Mouse (Mus musculus) lung, postnatal 10 days (tissue): ENCODE data around the gene Foxd2.

Experiments
- DNase-seq: peaks from one replicate; pipeline ENCODE4 v3.0.0; 2021

Gene Foxd2

GRCm38 (mm10) chr4:114908829-114909601 is at the start of gene Foxd2:
Gene Foxd2 (minus strand): TSS chr4:114908873.
- peak; percentile 95 for DNase-seq

- DNase-seq, result no peak
Measured at GRCm38 (mm10) chr4:114958231-114958630, 49.6 kb upstream of the Foxd2 start.

- DNase-seq, result peak; percentile 14
Measured at GRCm38 (mm10) chr4:114957403-114957802, 48.7 kb upstream of the Foxd2 start.

- DNase-seq, result no peak
Measured at GRCm38 (mm10) chr4:114953172-114953571, 44.5 kb upstream of the Foxd2 start.

- no peak for DNase-seq
Measured at GRCm38 (mm10) chr4:114947852-114948481, 39.3 kb upstream of the Foxd2 start.

GRCm38 (mm10) chr4:114947395-114947794 is 38.7 kb upstream of the Foxd2 start:
- DNase-seq, result peak; percentile 86

GRCm38 (mm10) chr4:114946416-114946815 is 37.7 kb upstream of the Foxd2 start:
- no peak for DNase-seq

- no peak for DNase-seq
Measured at GRCm38 (mm10) chr4:114945021-114945420, 36.3 kb upstream of the Foxd2 start.

- no peak for DNase-seq
Measured at GRCm38 (mm10) chr4:114942583-114942982, 33.9 kb upstream of the Foxd2 start.

- DNase-seq, result no peak
Measured at GRCm38 (mm10) chr4:114942112-114942511, 33.4 kb upstream of the Foxd2 start.

GRCm38 (mm10) chr4:114941311-114941710 is 32.6 kb upstream of the Foxd2 start:
- no peak for DNase-seq

- no peak for DNase-seq
Measured at GRCm38 (mm10) chr4:114938248-114938647, 29.6 kb upstream of the Foxd2 start.

- DNase-seq, result no peak
Measured at GRCm38 (mm10) chr4:114937459-114938047, 28.9 kb upstream of the Foxd2 start.

- no peak for DNase-seq
Measured at GRCm38 (mm10) chr4:114934188-114934587, 25.5 kb upstream of the Foxd2 start.

- no peak for DNase-seq
Measured at GRCm38 (mm10) chr4:114932747-114933146, 24.1 kb upstream of the Foxd2 start.

GRCm38 (mm10) chr4:114929155-114929554 is 20.5 kb upstream of the Foxd2 start:
- no peak for DNase-seq

GRCm38 (mm10) chr4:114925917-114926312 is 17.2 kb upstream of the Foxd2 start, which contains the start of gene Foxe3:
Gene Foxe3 (minus strand): TSS chr4:114926013.
- DNase-seq, result no peak

GRCm38 (mm10) chr4:114924971-114925916 is 16.6 kb upstream of the Foxd2 start:
- DNase-seq, result peak; percentile 23

- DNase-seq, result peak; percentile 72
Measured at GRCm38 (mm10) chr4:114917091-114917490, 8.4 kb upstream of the Foxd2 start.

GRCm38 (mm10) chr4:114916056-114916455 is 7.4 kb upstream of the Foxd2 start:
- DNase-seq, result no peak

- peak; percentile 74 for DNase-seq
Measured at GRCm38 (mm10) chr4:114913594-114913962, 4.9 kb upstream of the Foxd2 start.

- no peak for DNase-seq
Measured at GRCm38 (mm10) chr4:114912705-114913593, 4.3 kb upstream of the Foxd2 start.
